Mouse (Mus musculus): ENCODE data around the gene Pik3c2a. TPM values are rescaled to one million over a fixed set of nuclear protein-coding genes. Genes with fewer than 3 reads are reported as not detected.
A peak's percentile ranks its signal among the peaks of the same experiment; 100 is the strongest.
"Not testable (repeated sequence)": the region's sequence is repeated elsewhere in the genome, so short reads cannot be mapped to it uniquely, and the experiment has no call there.

Pik3c2a gene
- polyA plus RNA-seq, 1 experiment from 2014 or later = 26.9 TPM

DNA sequence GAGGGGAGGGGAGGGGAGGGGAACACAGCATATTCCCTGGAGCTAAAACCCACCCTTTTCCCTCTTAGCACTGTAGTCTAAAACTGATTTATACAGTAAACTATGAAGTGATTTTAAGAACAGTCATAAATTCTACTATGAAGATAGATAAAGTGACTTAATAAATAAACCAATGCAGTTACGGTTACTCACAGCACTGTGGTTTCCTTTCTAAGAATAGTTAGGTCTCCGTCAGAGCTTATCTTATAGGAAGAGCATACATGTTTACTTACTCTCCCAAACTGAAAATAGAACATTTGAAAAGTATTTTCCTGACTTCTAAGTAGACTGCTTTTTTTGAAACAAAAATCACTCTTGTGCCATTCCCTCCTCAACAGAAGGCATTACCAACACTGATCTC lies 12.3 kb downstream of the Pik3c2a start:
- WGBS = 19% methylated on average over 2 of the region's 2 CpGs
- Histone ChIP-seq H3K4me1 (replicated peaks; ENCODE audit: control insufficient read depth, insufficient read depth, low read length) (0 out of 2 replicates have a peak, but pooled peaks cover 3% of the 10 kb centered on the region), H3K9me3 (ENCODE audit: control insufficient read depth, low read length) (no peaks in the 10 kb centered on the region), H3K4me2 (ENCODE audit: low read depth, low read length) (no peak overlapping the region), H3K9ac (ENCODE audit: low read length) (no peak overlapping the region), H3K27ac (ENCODE audit: low read length) (no peak overlapping the region), H3K36me3 (ENCODE audit: control insufficient read depth, insufficient read depth, low read length) (no peaks in the 10 kb centered on the region), H3K4me3 (ENCODE audit: low read length) (no peak overlapping the region), H3K27me3 (ENCODE audit: control insufficient read depth, insufficient read depth, low read depth, low read length) (no peaks in the 10 kb centered on the region)
- no peak for ATAC-seq (ENCODE audit: low read depth)

DNA sequence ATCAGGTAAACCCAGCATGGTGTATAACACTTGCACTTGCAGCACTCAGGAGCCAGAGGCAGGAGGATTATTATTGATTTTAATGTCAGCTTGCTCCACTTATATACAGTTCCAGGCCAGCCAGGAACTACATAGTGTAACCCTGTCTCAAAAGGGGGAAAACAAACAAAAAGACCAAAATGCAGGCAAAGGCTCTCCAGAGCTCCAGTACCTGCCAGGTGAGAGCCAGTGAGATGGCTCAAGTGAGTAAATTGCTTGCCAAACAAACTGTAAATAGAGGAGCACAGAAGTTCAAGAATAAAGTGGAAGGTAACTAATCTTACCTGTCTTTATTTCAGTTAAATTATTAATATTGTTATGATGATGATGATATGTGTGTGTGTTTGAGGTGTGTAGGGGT lies 16.0 kb downstream of the Pik3c2a start:
- Histone ChIP-seq H3K4me2 (ENCODE audit: low read depth, low read length) (no peak overlapping the region), H3K9ac (ENCODE audit: low read length) (no peak overlapping the region)

DNA sequence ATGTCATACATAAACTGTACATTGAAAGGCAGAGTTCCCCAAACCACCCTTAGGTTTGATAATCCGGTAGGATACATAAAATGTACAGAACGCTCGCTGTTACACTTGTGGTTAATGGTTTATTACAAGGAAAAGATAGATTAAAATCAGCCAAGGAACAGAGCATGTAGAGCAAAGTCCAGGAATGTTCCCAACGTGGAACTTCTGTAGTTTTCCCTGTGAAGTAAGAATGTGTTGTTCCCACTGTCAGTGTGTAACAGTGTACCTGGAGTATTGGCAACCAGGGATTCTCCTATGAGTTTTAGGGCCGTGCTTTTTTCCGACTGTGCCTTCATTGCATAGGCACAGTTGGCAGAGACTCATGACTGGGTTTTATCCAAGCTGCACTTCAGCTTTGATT lies 17.5 kb downstream of the Pik3c2a start:
- Histone ChIP-seq H3K9ac (ENCODE audit: low read length) (no peak overlapping the region), H3K9me3 (ENCODE audit: control insufficient read depth, low read length) (no peaks in the 10 kb centered on the region), H3K36me3 (ENCODE audit: control insufficient read depth, insufficient read depth, low read length) (no peaks in the 10 kb centered on the region), H3K27me3 (ENCODE audit: control insufficient read depth, insufficient read depth, low read depth, low read length) (no peaks in the 10 kb centered on the region), H3K4me1 (replicated peaks; ENCODE audit: control insufficient read depth, insufficient read depth, low read length) (no peaks in the 10 kb centered on the region), H3K27ac (ENCODE audit: low read length) (no peak overlapping the region), H3K4me2 (ENCODE audit: low read depth, low read length) (no peak overlapping the region), H3K4me3 (ENCODE audit: low read length) (no peak overlapping the region)
- 81% methylated on average over 6 of the region's 6 CpGs for WGBS
- ATAC-seq (ENCODE audit: low read depth) = no peak

More for the DNA sequence above, 16.0 kb downstream of the Pik3c2a start:
- Histone ChIP-seq H3K4me3 (ENCODE audit: low read length) (no peak overlapping the region), H3K4me1 (replicated peaks; ENCODE audit: control insufficient read depth, insufficient read depth, low read length) (0 out of 2 replicates have a peak, but pooled peaks cover 3% of the 10 kb centered on the region), H3K36me3 (ENCODE audit: control insufficient read depth, insufficient read depth, low read length) (no peaks in the 10 kb centered on the region), H3K27me3 (ENCODE audit: control insufficient read depth, insufficient read depth, low read depth, low read length) (no peaks in the 10 kb centered on the region), H3K9me3 (ENCODE audit: control insufficient read depth, low read length) (no peaks in the 10 kb centered on the region), H3K27ac (ENCODE audit: low read length) (no peak overlapping the region)
- no peak for ATAC-seq (ENCODE audit: low read depth)

DNA sequence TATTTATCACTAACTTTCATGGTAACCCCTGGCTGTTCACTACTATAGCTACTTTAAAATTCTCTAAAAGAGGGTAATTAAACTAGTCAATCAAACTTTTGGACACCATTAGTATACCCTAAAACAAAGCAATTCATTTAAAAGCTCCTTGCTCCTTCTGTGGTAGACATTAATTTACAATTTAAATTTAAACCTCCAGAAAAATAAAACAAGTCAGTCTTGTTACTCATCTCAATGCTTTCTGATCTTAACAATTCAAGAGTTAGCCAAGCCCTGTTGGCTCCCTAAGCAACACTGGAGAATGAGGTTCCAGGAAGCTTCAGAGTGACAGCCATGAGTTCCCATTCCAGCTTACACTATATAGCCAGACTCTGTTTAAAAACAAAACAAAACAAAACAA lies 22.2 kb downstream of the Pik3c2a start:
- Histone ChIP-seq H3K27me3 (ENCODE audit: control insufficient read depth, insufficient read depth, low read depth, low read length) (no peaks in the 10 kb centered on the region), H3K4me3 (ENCODE audit: low read length) (no peak overlapping the region), H3K4me2 (ENCODE audit: low read depth, low read length) (no peak overlapping the region), H3K27ac (ENCODE audit: low read length) (no peak overlapping the region), H3K9me3 (ENCODE audit: control insufficient read depth, low read length) (no peaks in the 10 kb centered on the region), H3K9ac (ENCODE audit: low read length) (no peak overlapping the region), H3K36me3 (ENCODE audit: control insufficient read depth, insufficient read depth, low read length) (peaks cover 11% of the 10 kb centered on the region), H3K4me1 (replicated peaks; ENCODE audit: control insufficient read depth, insufficient read depth, low read length) (no peaks in the 10 kb centered on the region)
- ATAC-seq (ENCODE audit: low read depth) = no peak

DNA sequence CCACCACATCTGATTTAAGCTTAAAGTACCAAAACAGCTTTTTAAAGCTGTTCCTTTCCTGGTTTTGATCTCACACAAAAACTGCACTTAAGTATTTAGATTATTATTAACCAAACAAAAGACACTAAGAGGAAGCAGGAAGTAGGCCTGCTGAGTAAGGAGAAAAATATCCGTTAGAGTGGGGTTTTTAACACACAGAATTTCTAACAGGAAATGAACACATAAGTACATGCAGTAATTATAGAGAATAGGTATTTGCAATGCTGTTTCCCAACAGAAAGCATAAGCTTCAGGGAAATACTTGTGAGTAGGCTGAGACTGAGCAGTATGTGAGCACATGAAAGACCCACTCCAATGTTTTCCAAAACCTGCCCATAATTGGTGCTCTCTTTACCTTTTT lies 33.8 kb downstream of the Pik3c2a start:
- no peak overlapping the region for H3K4me3 ChIP-seq (ENCODE audit: low read length)
- no peak overlapping the region for H3K9ac ChIP-seq (ENCODE audit: low read length)
- no peak overlapping the region for H3K4me2 ChIP-seq (ENCODE audit: low read depth, low read length)
- H3K36me3 ChIP-seq (ENCODE audit: control insufficient read depth, insufficient read depth, low read length) = no peaks in the 10 kb centered on the region
- no peaks in the 10 kb centered on the region for H3K27me3 ChIP-seq (ENCODE audit: control insufficient read depth, insufficient read depth, low read depth, low read length)
- H3K9me3 ChIP-seq (ENCODE audit: control insufficient read depth, low read length) = no peaks in the 10 kb centered on the region
- H3K27ac ChIP-seq (ENCODE audit: low read length) = no peak overlapping the region
- WGBS = 11% methylated on average over 1 of the region's 1 CpGs
- no peak for ATAC-seq (ENCODE audit: low read depth)
- peaks cover 5% of the 10 kb centered on the region for H3K4me1 ChIP-seq (replicated peaks; ENCODE audit: control insufficient read depth, insufficient read depth, low read length)

DNA sequence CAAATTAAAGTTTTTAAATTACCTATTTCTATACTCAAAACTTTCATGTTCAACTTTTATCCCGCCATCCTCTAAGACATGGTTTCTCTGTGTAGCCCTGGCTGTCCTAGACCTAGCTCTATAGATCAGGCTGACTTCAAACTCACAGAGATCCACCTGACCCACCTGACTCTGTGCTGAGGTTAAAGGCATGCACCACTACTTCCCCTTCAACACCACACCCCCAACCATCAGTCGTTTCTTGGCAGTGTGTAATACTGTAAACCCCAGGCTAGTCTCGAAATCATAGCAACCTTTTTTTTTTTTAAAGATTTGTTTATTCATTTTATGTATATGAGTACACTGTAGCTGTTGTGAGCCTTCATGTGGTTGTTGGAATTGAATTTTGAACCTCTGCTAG lies 50.9 kb downstream of the Pik3c2a start:
- Histone ChIP-seq H3K4me3 (ENCODE audit: low read length) (no peak overlapping the region), H3K9ac (ENCODE audit: low read length) (no peak overlapping the region), H3K36me3 (ENCODE audit: control insufficient read depth, insufficient read depth, low read length) (no peaks in the 10 kb centered on the region), H3K27me3 (ENCODE audit: control insufficient read depth, insufficient read depth, low read depth, low read length) (no peaks in the 10 kb centered on the region), H3K27ac (ENCODE audit: low read length) (no peak overlapping the region), H3K4me1 (replicated peaks; ENCODE audit: control insufficient read depth, insufficient read depth, low read length) (no peaks in the 10 kb centered on the region), H3K9me3 (ENCODE audit: control insufficient read depth, low read length) (no peaks in the 10 kb centered on the region), H3K4me2 (ENCODE audit: low read depth, low read length) (no peak overlapping the region)
- 76% methylated on average over 3 of the region's 3 CpGs for WGBS
- ATAC-seq (ENCODE audit: low read depth) = no peak

DNA sequence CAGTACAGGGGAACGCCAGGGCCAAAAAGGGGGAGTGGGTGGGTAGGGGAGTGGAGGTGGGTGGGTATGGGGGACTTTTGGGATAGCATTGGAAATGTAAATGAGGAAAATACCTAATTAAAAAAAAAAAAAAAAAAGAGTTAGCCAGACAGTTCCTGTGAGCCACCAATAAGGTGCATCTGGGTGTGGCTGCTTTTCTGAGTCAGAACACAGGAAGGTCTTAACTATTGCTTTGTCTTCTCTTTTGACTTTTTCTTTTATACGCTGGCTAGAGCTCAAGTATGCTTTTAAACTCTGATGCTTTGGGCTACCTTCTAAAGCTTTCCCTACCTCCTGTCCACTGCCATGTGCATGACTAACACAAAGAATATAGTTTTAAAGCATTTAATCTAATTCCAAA lies 55.9 kb downstream of the Pik3c2a start:
- H3K4me1 ChIP-seq (replicated peaks; ENCODE audit: control insufficient read depth, insufficient read depth, low read length); H3K4me3 ChIP-seq (ENCODE audit: low read length); H3K4me2 ChIP-seq (ENCODE audit: low read depth, low read length); H3K27ac ChIP-seq (ENCODE audit: low read length); ATAC-seq (ENCODE audit: low read depth); H3K36me3 ChIP-seq (ENCODE audit: control insufficient read depth, insufficient read depth, low read length); H3K9ac ChIP-seq (ENCODE audit: low read length); H3K9me3 ChIP-seq (ENCODE audit: control insufficient read depth, low read length); H3K27me3 ChIP-seq (ENCODE audit: control insufficient read depth, insufficient read depth, low read depth, low read length): not testable (repeated sequence)
- WGBS = 88% methylated on average over 2 of the region's 2 CpGs

DNA sequence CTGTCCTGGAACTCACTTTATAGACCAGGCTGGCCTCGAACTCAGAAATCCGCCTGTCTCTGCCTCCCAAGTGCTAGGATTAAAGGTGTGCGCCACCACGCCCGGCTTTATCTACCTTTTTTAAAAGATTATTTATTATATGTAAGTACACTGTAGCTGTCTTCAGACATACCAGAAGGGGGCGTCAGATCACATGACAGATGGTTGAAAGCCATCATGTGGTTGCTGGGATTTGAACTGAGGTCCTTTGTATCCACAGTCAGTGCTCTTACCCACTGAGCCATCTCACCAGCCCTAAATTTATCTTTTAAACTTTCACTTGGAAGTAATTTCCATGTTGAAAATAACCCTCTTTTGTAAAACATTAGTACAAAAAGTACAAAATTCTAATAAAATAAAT lies 64.1 kb downstream of the Pik3c2a start:
- not testable (repeated sequence) for H3K27me3 ChIP-seq (ENCODE audit: control insufficient read depth, insufficient read depth, low read depth, low read length); H3K9ac ChIP-seq (ENCODE audit: low read length); ATAC-seq (ENCODE audit: low read depth); H3K4me2 ChIP-seq (ENCODE audit: low read depth, low read length); H3K4me3 ChIP-seq (ENCODE audit: low read length); H3K9me3 ChIP-seq (ENCODE audit: control insufficient read depth, low read length); H3K27ac ChIP-seq (ENCODE audit: low read length); H3K4me1 ChIP-seq (replicated peaks; ENCODE audit: control insufficient read depth, insufficient read depth, low read length)
- H3K36me3 ChIP-seq (ENCODE audit: control insufficient read depth, insufficient read depth, low read length) = peaks cover 13% of the 10 kb centered on the region
- 84% methylated on average over 6 of the region's 6 CpGs for WGBS

DNA sequence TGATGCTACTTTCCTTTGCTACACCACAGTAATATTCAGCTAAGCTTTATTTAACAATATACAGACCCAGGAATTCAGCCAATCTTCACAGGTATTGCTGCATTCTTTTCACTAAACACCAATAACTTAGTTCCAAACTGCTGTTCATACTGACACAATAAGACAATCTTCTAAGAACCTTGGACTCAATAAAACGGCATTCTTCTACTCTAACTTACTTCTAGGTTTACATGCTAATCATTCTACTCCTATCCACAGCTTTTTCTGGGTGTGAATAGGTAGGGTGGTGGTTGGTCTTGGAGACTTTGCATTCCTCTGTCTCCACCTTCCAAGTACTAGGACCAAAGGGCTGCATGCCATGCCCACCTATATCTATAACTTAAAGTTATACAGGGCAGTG lies 69.0 kb downstream of the Pik3c2a start:
- no peaks in the 10 kb centered on the region for H3K9me3 ChIP-seq (ENCODE audit: control insufficient read depth, low read length)
- H3K36me3 ChIP-seq (ENCODE audit: control insufficient read depth, insufficient read depth, low read length) = peaks cover 15% of the 10 kb centered on the region
- no peak for ATAC-seq (ENCODE audit: low read depth)
- no peak overlapping the region for H3K4me3 ChIP-seq (ENCODE audit: low read length)
- no peaks in the 10 kb centered on the region for H3K27me3 ChIP-seq (ENCODE audit: control insufficient read depth, insufficient read depth, low read depth, low read length)
- H3K9ac ChIP-seq (ENCODE audit: low read length) = no peak overlapping the region
- WGBS = 91% methylated on average over 1 of the region's 1 CpGs
- no peak overlapping the region for H3K27ac ChIP-seq (ENCODE audit: low read length)
- H3K4me2 ChIP-seq (ENCODE audit: low read depth, low read length) = no peak overlapping the region
- H3K4me1 ChIP-seq (replicated peaks; ENCODE audit: control insufficient read depth, insufficient read depth, low read length) = no peaks in the 10 kb centered on the region

DNA sequence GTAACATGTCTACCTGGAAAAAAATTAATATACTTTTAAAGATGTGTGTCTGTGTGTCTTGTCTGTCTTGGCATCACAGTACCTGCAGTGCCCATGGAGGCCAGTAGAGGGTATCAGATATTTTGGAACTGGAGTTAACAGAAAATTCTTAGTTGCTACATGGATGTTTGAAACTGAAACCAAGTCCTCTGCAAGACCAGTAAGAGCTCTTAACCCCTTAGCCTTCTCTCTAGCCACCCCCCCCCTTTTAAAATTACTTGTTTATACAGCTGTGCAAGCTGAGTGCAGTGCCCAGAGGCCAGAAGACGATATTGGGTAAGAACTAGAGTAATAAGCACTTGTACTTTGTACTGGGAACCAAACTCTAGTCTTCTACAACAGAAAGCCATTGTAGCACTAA lies 107.0 kb downstream of the Pik3c2a start:
- ATAC-seq (ENCODE audit: low read depth) = no peak
- H3K27me3 ChIP-seq (ENCODE audit: control insufficient read depth, insufficient read depth, low read depth, low read length) = no peaks in the 10 kb centered on the region
- 20% methylated on average over 1 of the region's 1 CpGs for WGBS
- no peak overlapping the region for H3K9ac ChIP-seq (ENCODE audit: low read length)
- H3K4me2 ChIP-seq (ENCODE audit: low read depth, low read length) = no peak overlapping the region
- H3K36me3 ChIP-seq (ENCODE audit: control insufficient read depth, insufficient read depth, low read length) = peaks cover 23% of the 10 kb centered on the region
- H3K27ac ChIP-seq (ENCODE audit: low read length) = peak overlapping the region; percentile 39; the same call in 1 of the 2 replicates
- H3K9me3 ChIP-seq (ENCODE audit: control insufficient read depth, low read length) = no peaks in the 10 kb centered on the region
- H3K4me1 ChIP-seq (replicated peaks; ENCODE audit: control insufficient read depth, insufficient read depth, low read length) = peaks cover 13% of the 10 kb centered on the region
- H3K4me3 ChIP-seq (ENCODE audit: low read length) = no peak overlapping the region

Measured in lung, embryonic 16.5 days (tissue).